Mouse (Mus musculus) forebrain, embryonic 12.5 days (tissue): ENCODE data around the gene Med28. TPM values are rescaled to one million over a fixed set of nuclear protein-coding genes. Genes with fewer than 3 reads are reported as not detected.

Source experiments
- ATAC-seq: fragments of 200-750 bp; cut with Nextera tagmentation; 2 replicates; pipeline ENCODE4 v1.8.0; 2017; ENCODE audit warnings: moderate TSS enrichment; ENCODE audit not compliant: low FRiP score
- H3K27ac ChIP-seq: fragments of 300-500 bp; sonication (generic); 2 replicates; pipeline ENCODE4 v1.5.1; 2016; ENCODE audit warnings: mild to moderate bottlenecking
- H3K27me3 ChIP-seq: fragments of 300-500 bp; sonication (generic); 2 replicates; pipeline ENCODE4 v1.6.1; 2016; ENCODE audit warnings: mild to moderate bottlenecking
- H3K36me3 ChIP-seq: fragments of 300-500 bp; sonication (generic); replicated peaks from 2 replicates; pipeline ENCODE4 v1.6.1; 2016; ENCODE audit warnings: mild to moderate bottlenecking
- H3K4me1 ChIP-seq: fragments of 300-500 bp; sonication (generic); 2 replicates; pipeline ENCODE4 v1.6.1; 2016
- H3K4me2 ChIP-seq: fragments of 300-500 bp; sonication (generic); 2 replicates; pipeline ENCODE4 v1.6.1; 2016; ENCODE audit warnings: mild to moderate bottlenecking, moderate library complexity
- H3K4me3 ChIP-seq: fragments of 300-500 bp; sonication (generic); replicated peaks from 2 replicates; pipeline ENCODE4 v1.5.1; 2016; ENCODE audit warnings: mild to moderate bottlenecking
- H3K9ac ChIP-seq: fragments of 300-500 bp; sonication (generic); 2 replicates; pipeline ENCODE4 v1.6.1; 2016; ENCODE audit warnings: mild to moderate bottlenecking
- H3K9me3 ChIP-seq: fragments of 300-500 bp; sonication (generic); 2 replicates; pipeline ENCODE4 v1.6.1; 2016
- WGBS: fragments of 180-500 bp; shearing (Covaris S2); methylation state at CpG from one replicate; pipeline ENCODE4 v1.1.7; 2016; 5-methylcytosine and 5-hydroxymethylcytosine counted together
- polyA plus RNA-seq: library from polyadenylated mRNA; unstranded; fragments of >200 nt; fragmentation: Nextera tagmentation; extraction: Ambion mirVana; gene quantifications from 2 replicates; pipeline ENCODE4 v1.2.1, GENCODE M21; 2016

Gene Med28
- polyA plus RNA-seq = 285 and 297 TPM in 2 replicates

GRCm38 (mm10) chr5:45519960-45520808, at the start of gene Med28:
Gene Med28, plus strand, starts transcription at chr5:45520229.
- Histone ChIP-seq H3K27me3 (no peaks in the 10 kb centered on the region), H3K4me2 (peak within 1 kb of the TSS; percentile 89), H3K36me3 (peaks cover 19% of the 10 kb centered on the region), H3K9me3 (no peaks in the 10 kb centered on the region), H3K4me3 (peak within 1 kb of the TSS; percentile 89), H3K9ac (peak within 1 kb of the TSS; percentile 84), H3K4me1 (peaks cover 15% of the 10 kb centered on the region), H3K27ac (peak within 1 kb of the TSS; percentile 33)
- 2% methylated on average over 56 of the region's 56 CpGs for WGBS
- peak; percentile 97 for ATAC-seq

GRCm38 (mm10) chr5:45472880-45473450, 47.1 kb upstream of the Med28 start:
- Histone ChIP-seq H3K9me3 (no peaks in the 10 kb centered on the region), H3K4me2 (no peak overlapping the region), H3K4me1 (peaks cover 8% of the 10 kb centered on the region), H3K27ac (no peak overlapping the region), H3K9ac (no peak overlapping the region), H3K27me3 (peaks cover 13% of the 10 kb centered on the region; the same call in 1 of the 2 replicates), H3K36me3 (no peaks in the 10 kb centered on the region), H3K4me3 (no peak overlapping the region)
- ATAC-seq = no peak
- WGBS = 51% methylated on average over 7 of the region's 7 CpGs

GRCm38 (mm10) chr5:45473521-45473920, 46.5 kb upstream of the Med28 start:
- H3K27me3 ChIP-seq = peaks cover 13% of the 10 kb centered on the region; the same call in 1 of the 2 replicates
- ATAC-seq = no peak

GRCm38 (mm10) chr5:45474215-45474614, 45.8 kb upstream of the Med28 start:
- H3K36me3 ChIP-seq = no peaks in the 10 kb centered on the region
- no peak overlapping the region for H3K27ac ChIP-seq
- no peak overlapping the region for H3K4me2 ChIP-seq
- WGBS = 32% methylated on average over 6 of the region's 6 CpGs
- no peak overlapping the region for H3K9ac ChIP-seq
- no peaks in the 10 kb centered on the region for H3K9me3 ChIP-seq
- H3K4me1 ChIP-seq = peaks cover 8% of the 10 kb centered on the region
- no peak overlapping the region for H3K4me3 ChIP-seq
- peaks cover 13% of the 10 kb centered on the region; the same call in 1 of the 2 replicates for H3K27me3 ChIP-seq
- peak; percentile 63 for ATAC-seq

More at GRCm38 (mm10) chr5:45473521-45473920, 46.5 kb upstream of the Med28 start:
- peaks cover 8% of the 10 kb centered on the region for H3K4me1 ChIP-seq
- no peak overlapping the region for H3K9ac ChIP-seq
- no peaks in the 10 kb centered on the region for H3K9me3 ChIP-seq
- no peak overlapping the region for H3K27ac ChIP-seq
- 85% methylated on average over 1 of the region's 1 CpGs for WGBS
- no peak overlapping the region for H3K4me3 ChIP-seq
- no peaks in the 10 kb centered on the region for H3K36me3 ChIP-seq
- no peak overlapping the region for H3K4me2 ChIP-seq

GRCm38 (mm10) chr5:45474758-45475157, 45.3 kb upstream of the Med28 start:
- 82% methylated on average over 3 of the region's 4 CpGs for WGBS
- Histone ChIP-seq H3K4me1 (peaks cover 8% of the 10 kb centered on the region), H3K27me3 (peaks cover 13% of the 10 kb centered on the region; the same call in 1 of the 2 replicates), H3K4me3 (no peak overlapping the region), H3K4me2 (no peak overlapping the region), H3K9ac (no peak overlapping the region), H3K9me3 (no peaks in the 10 kb centered on the region), H3K27ac (no peak overlapping the region), H3K36me3 (no peaks in the 10 kb centered on the region)
- ATAC-seq = no peak

- Histone ChIP-seq H3K27me3 (peaks cover 13% of the 10 kb centered on the region; the same call in 1 of the 2 replicates), H3K4me3 (no peak overlapping the region), H3K27ac (no peak overlapping the region), H3K36me3 (no peaks in the 10 kb centered on the region), H3K9ac (no peak overlapping the region), H3K4me2 (no peak overlapping the region), H3K4me1 (peaks cover 8% of the 10 kb centered on the region), H3K9me3 (no peaks in the 10 kb centered on the region)
- no peak for ATAC-seq
- WGBS = 92% methylated on average over 5 of the region's 5 CpGs
Observed at GRCm38 (mm10) chr5:45475771-45476170, 44.3 kb upstream of the Med28 start.

GRCm38 (mm10) chr5:45476288-45476687, 43.7 kb upstream of the Med28 start:
- peak; percentile 49; the same call in 1 of the 2 replicates for ATAC-seq
- H3K4me1 ChIP-seq = peaks cover 8% of the 10 kb centered on the region
- H3K9ac ChIP-seq = no peak overlapping the region
- H3K27me3 ChIP-seq = peaks cover 13% of the 10 kb centered on the region; the same call in 1 of the 2 replicates
- no peak overlapping the region for H3K4me3 ChIP-seq
- H3K36me3 ChIP-seq = no peaks in the 10 kb centered on the region
- no peaks in the 10 kb centered on the region for H3K9me3 ChIP-seq
- 27% methylated on average over 6 of the region's 6 CpGs for WGBS
- H3K27ac ChIP-seq = no peak overlapping the region
- H3K4me2 ChIP-seq = no peak overlapping the region

GRCm38 (mm10) chr5:45477601-45478000, 42.4 kb upstream of the Med28 start:
- Histone ChIP-seq H3K9me3 (no peaks in the 10 kb centered on the region), H3K27ac (no peak overlapping the region), H3K36me3 (no peaks in the 10 kb centered on the region), H3K9ac (no peak overlapping the region), H3K27me3 (peaks cover 9% of the 10 kb centered on the region; the same call in 1 of the 2 replicates), H3K4me3 (no peak overlapping the region), H3K4me2 (no peak overlapping the region), H3K4me1 (peaks cover 8% of the 10 kb centered on the region)
- 85% methylated on average over 7 of the region's 7 CpGs for WGBS
- ATAC-seq = no peak

- WGBS = 79% methylated on average over 1 of the region's 1 CpGs
- peaks cover 8% of the 10 kb centered on the region for H3K4me1 ChIP-seq
- no peaks in the 10 kb centered on the region for H3K36me3 ChIP-seq
- H3K9me3 ChIP-seq = no peaks in the 10 kb centered on the region
- peaks cover 9% of the 10 kb centered on the region; the same call in 1 of the 2 replicates for H3K27me3 ChIP-seq
- no peak overlapping the region for H3K4me2 ChIP-seq
- no peak overlapping the region for H3K4me3 ChIP-seq
- no peak overlapping the region for H3K27ac ChIP-seq
- ATAC-seq = no peak
- no peak overlapping the region for H3K9ac ChIP-seq
Observed at GRCm38 (mm10) chr5:45480066-45480465, 40.0 kb upstream of the Med28 start.

GRCm38 (mm10) chr5:45481125-45481524, 38.9 kb upstream of the Med28 start:
- H3K9ac ChIP-seq = no peak overlapping the region
- peaks cover 9% of the 10 kb centered on the region; the same call in 1 of the 2 replicates for H3K27me3 ChIP-seq
- no peak overlapping the region for H3K4me3 ChIP-seq
- no peak overlapping the region for H3K4me2 ChIP-seq
- no peaks in the 10 kb centered on the region for H3K36me3 ChIP-seq
- 89% methylated on average over 2 of the region's 2 CpGs for WGBS
- ATAC-seq = no peak
- H3K4me1 ChIP-seq = peaks cover 7% of the 10 kb centered on the region
- no peaks in the 10 kb centered on the region for H3K9me3 ChIP-seq
- no peak overlapping the region for H3K27ac ChIP-seq

- no peak overlapping the region for H3K9ac ChIP-seq
- WGBS = 88% methylated on average over 3 of the region's 3 CpGs
- no peaks in the 10 kb centered on the region for H3K4me1 ChIP-seq
- no peaks in the 10 kb centered on the region for H3K9me3 ChIP-seq
- H3K27me3 ChIP-seq = peaks cover 4% of the 10 kb centered on the region; the same call in 1 of the 2 replicates
- H3K27ac ChIP-seq = no peak overlapping the region
- H3K4me2 ChIP-seq = no peak overlapping the region
- no peak for ATAC-seq
- H3K36me3 ChIP-seq = no peaks in the 10 kb centered on the region
- no peak overlapping the region for H3K4me3 ChIP-seq
Observed at GRCm38 (mm10) chr5:45482607-45483006, 37.4 kb upstream of the Med28 start.

GRCm38 (mm10) chr5:45483654-45484053, 36.4 kb upstream of the Med28 start:
- Histone ChIP-seq H3K9me3 (no peaks in the 10 kb centered on the region), H3K4me2 (no peak overlapping the region), H3K27me3 (no peaks in the 10 kb centered on the region), H3K4me3 (no peak overlapping the region), H3K4me1 (no peaks in the 10 kb centered on the region), H3K27ac (no peak overlapping the region), H3K36me3 (no peaks in the 10 kb centered on the region), H3K9ac (no peak overlapping the region)
- WGBS = 87% methylated on average over 1 of the region's 1 CpGs
- no peak for ATAC-seq
